Mouse (Mus musculus): ENCODE measurements around the gene Avpi1. TPM values are rescaled to one million over a fixed set of nuclear protein-coding genes. Genes with fewer than 3 reads are reported as not detected.

The Avpi1 gene
- 29.8 and 35.5 TPM in 2 replicates for polyA plus RNA-seq (2015; fragmentation: Nextera tagmentation; extraction: Ambion mirVana)

DNA sequence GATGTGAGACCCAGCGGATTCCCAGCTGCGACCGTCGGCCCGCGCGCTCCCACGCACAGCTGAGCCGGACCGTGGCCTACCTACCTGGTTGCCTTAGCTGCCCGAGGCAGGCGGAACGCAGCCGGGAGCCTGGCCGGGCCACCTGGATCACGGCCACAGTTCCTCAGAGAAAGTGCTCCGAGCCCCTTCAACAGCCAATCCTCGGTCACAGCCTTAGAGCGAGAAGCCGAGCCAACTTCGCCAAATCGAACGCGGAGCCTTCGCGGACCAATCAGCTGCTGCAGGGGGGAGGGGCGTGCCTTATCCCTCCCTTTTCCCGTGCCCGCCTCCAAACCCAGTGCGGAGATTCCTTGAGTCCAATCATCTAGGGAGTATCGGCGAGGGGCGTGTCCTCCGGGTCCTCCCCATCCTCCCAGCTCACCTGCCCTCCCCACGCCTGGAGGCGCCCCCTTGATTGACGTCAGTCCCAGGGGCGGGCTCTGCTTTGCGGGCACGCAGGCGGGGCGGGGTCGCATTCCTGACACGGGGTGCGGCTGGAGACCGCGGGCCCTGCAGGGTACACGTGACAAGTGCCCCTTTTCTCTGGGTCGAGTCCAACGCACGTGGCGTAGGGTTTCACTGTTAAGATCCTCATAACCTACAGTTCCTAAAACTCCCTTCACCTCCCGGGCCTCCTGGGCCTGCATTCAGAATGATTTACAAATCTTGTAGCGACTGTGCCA lies at the start of gene Avpi1:
TSS of gene Avpi1 (minus strand) at position 273 of the 722 bp plus-strand sequence.
- peaks cover 13% of the 10 kb centered on the region for H3K36me3 ChIP-seq
- H3K4me2 ChIP-seq, result peak within 1 kb of the TSS; percentile 94
- H3K4me1 ChIP-seq, result peaks cover 53% of the 10 kb centered on the region
- peak within 1 kb of the TSS; percentile 92 for H3K9ac ChIP-seq
- ATAC-seq (ENCODE audit: insufficient number of reproducible peaks, insufficient read depth, low FRiP score, low TSS enrichment, low read depth), result peak; percentile 94
- no peaks in the 10 kb centered on the region for H3K27me3 ChIP-seq
- WGBS, result under 1% methylated on average over 54 of the region's 54 CpGs
- H3K4me3 ChIP-seq, result peak within 1 kb of the TSS; percentile 69
- no peaks in the 10 kb centered on the region for H3K9me3 ChIP-seq
- peak within 1 kb of the TSS; percentile 93 for H3K27ac ChIP-seq

DNA sequence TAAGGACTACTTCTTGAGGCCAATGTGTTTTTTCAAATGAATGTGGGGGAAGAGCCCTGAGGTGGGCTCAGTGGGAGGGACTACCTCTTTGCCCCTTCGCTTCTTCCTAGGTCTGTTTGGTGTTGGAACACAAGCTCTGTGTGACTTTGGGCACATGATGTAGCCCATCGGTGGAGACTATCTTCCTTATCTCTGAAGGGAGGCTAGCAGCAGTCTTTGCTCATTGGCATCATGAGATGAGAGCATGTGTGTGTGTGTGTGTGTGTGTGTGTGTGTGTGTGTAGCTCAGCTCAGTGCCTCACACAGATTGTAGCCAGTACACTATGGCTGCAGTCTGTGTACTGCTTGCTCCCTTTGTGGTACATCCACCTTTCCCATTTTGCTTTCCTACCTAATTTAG lies 48.6 kb upstream of the Avpi1 start:
- ATAC-seq (ENCODE audit: insufficient number of reproducible peaks, insufficient read depth, low FRiP score, low TSS enrichment, low read depth), result no peak
- Histone ChIP-seq H3K27ac (no peak overlapping the region), H3K9ac (no peak overlapping the region), H3K4me1 (no peaks in the 10 kb centered on the region), H3K4me2 (no peak overlapping the region), H3K27me3 (no peaks in the 10 kb centered on the region), H3K4me3 (no peak overlapping the region), H3K36me3 (peaks cover 19% of the 10 kb centered on the region), H3K9me3 (no peaks in the 10 kb centered on the region)
- WGBS, result 87% methylated on average over 2 of the region's 2 CpGs

DNA sequence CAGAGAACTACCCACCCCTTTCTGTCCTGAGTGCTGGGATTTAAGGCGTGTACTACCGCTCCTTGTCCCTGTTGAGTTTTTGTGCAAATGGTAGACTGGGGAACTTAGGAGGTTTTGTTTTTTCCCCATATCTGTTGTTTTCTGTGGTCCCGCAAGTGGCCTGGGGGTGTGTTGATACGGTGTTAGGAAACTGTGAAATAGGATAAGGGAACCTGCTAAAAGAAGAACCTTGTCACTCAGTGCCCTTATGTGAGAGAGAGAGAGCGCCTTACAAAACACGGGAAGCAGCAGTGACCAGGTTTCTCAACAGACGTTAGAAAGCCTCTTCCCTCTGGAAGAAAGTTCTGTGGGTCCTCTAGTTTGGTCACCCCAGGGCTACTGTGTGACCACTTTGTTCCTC lies 48.0 kb upstream of the Avpi1 start:
- 54% methylated on average over 7 of the region's 7 CpGs for WGBS
- no peak for ATAC-seq (ENCODE audit: insufficient number of reproducible peaks, insufficient read depth, low FRiP score, low TSS enrichment, low read depth)

DNA sequence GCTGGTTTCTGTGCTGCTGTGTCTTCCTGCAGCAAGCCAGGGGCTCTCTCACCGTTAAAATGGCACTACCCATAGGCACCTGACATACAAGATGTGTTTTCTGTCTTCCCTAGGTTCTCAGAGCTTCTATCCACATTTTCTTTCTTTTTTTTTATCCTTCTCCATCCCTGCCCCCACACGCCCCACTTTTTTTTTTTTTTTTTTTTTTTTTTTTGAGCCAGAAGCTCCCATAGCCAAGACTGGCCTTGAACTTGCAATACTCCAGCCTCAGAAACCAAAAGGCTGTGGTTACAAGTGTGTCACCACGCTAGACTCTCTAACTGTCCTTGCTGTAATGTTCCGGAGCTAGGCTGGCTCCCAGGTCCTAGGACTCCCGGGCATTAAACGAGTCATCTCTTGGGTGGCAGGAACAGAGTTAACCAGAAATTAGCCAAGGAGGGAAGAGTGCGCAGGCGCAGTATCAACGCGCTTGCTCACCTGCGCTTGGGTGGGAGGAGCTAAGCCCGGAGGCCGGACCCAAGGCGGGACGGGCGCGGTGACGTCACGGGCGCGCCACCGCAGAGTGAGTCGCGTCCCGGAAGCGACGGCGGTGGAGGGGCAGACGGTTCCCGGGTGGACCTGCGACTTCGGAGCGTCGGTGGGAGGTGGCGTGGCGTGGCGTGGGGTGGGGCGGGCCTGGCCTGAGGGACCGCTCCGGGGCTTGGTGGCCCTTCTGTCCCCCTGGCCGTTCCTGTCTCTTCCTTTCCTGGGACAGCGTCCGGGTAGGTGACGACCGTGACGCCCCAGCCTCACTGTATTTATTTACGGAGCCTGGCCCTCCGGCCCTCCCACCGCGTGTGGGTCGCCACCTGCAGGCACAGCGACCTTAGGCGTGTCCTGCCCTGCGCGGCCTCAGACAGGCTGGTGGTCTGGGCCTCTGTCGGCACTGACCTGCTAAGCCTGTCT lies 41.4 kb upstream of the Avpi1 start:
- peak; percentile 80 for ATAC-seq (ENCODE audit: insufficient number of reproducible peaks, insufficient read depth, low FRiP score, low TSS enrichment, low read depth)

More for the DNA sequence above, 48.0 kb upstream of the Avpi1 start:
- H3K27me3 ChIP-seq, result no peaks in the 10 kb centered on the region
- no peak overlapping the region for H3K27ac ChIP-seq
- H3K36me3 ChIP-seq, result peaks cover 15% of the 10 kb centered on the region
- H3K4me2 ChIP-seq, result no peak overlapping the region
- peaks cover 4% of the 10 kb centered on the region; the same call in 1 of the 2 replicates for H3K4me1 ChIP-seq
- H3K9me3 ChIP-seq, result no peaks in the 10 kb centered on the region
- no peak overlapping the region for H3K4me3 ChIP-seq
- H3K9ac ChIP-seq, result no peak overlapping the region

DNA sequence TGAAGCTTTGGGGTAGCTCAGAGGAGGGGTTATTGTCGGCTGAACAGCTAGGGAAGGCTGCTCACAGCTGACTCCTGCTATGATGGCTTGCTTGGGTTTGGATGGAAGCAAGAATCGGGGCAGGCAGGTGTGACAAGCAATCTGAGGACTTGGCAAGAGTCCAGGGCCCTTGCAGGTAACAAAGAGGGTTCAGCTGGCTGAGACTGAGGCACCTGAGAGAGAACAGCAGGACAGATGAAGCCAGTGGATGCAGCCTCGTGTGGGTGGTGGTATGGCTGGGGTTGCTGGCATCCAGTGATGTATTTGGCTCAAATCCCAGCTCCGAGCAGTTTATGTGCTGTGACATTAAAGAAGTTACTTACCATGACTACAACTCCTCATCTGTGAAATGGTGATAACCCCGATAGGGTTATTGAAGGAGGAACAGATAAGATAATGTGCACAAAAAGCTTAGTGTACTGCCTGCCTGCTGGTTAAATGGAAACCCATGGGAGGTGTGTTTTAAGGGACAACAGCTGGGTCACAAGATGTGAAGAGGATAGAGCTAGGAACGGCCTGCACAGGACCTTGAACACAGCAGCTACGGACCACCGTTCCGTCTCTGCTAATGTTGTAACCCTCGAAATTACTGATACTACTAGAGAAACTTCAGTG lies 40.6 kb upstream of the Avpi1 start:
- peaks cover 20% of the 10 kb centered on the region for H3K4me1 ChIP-seq
- no peak for ATAC-seq (ENCODE audit: insufficient number of reproducible peaks, insufficient read depth, low FRiP score, low TSS enrichment, low read depth)
- peaks cover 21% of the 10 kb centered on the region for H3K27me3 ChIP-seq
- H3K9ac ChIP-seq, result peak overlapping the region; percentile 44
- no peaks in the 10 kb centered on the region for H3K9me3 ChIP-seq
- no peaks in the 10 kb centered on the region for H3K36me3 ChIP-seq
- H3K27ac ChIP-seq, result no peak overlapping the region
- WGBS, result 69% methylated on average over 10 of the region's 10 CpGs
- no peak overlapping the region for H3K4me3 ChIP-seq
- peak overlapping the region; percentile 79; the same call in 1 of the 2 replicates for H3K4me2 ChIP-seq

More for the DNA sequence above, 41.4 kb upstream of the Avpi1 start:
- Histone ChIP-seq H3K36me3 (no peaks in the 10 kb centered on the region), H3K4me2 (peak overlapping the region; percentile 79), H3K4me1 (peaks cover 20% of the 10 kb centered on the region), H3K4me3 (peak overlapping the region; percentile 92), H3K27ac (no peak overlapping the region), H3K9me3 (no peaks in the 10 kb centered on the region), H3K27me3 (peaks cover 21% of the 10 kb centered on the region), H3K9ac (peak overlapping the region; percentile 90)
- WGBS, result 2% methylated on average over 56 of the region's 56 CpGs

DNA sequence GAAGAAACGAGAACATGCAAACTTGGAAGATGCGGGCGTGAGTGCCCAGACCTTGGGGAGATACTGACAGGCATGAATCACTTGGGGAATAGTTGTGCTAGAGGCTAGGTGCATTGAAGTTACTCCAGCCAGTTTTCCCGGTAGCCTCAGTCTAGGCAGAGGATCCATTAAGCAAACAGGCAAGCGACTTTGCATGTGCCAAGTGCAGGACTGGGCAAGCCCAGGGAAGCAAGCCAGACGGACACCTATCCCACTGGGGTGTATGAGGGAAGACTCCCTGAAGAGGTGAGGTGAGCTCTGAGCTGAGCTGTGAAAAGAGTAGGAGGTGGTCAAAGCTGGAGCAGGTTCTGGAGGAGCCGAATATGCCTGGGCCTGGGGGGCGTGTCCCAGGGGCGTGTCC lies 38.6 kb upstream of the Avpi1 start:
- Histone ChIP-seq H3K36me3 (no peaks in the 10 kb centered on the region), H3K9me3 (no peaks in the 10 kb centered on the region), H3K4me3 (no peak overlapping the region), H3K27ac (no peak overlapping the region), H3K9ac (no peak overlapping the region), H3K4me2 (no peak overlapping the region), H3K4me1 (peaks cover 20% of the 10 kb centered on the region), H3K27me3 (peaks cover 21% of the 10 kb centered on the region)
- ATAC-seq (ENCODE audit: insufficient number of reproducible peaks, insufficient read depth, low FRiP score, low TSS enrichment, low read depth), result no peak
- WGBS, result 57% methylated on average over 9 of the region's 9 CpGs

DNA sequence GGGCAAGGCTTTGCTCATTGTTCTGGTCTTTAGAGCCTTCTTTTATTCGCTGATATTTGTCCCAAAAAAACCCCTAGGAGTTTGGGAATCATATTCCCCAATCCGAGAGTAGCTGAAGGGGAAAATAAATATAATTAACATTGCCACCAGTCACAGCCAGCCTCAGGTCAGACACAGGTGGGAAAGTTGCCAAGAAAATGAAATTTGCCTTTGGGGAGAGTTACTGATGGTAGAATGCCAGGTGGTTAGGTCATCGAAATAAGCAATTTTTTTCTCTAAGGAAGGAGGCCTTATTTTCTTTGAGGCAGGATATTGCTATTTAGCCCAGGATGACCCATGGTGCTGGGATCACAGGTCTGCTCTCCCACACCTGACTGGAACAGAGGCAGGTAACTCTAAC lies 37.9 kb upstream of the Avpi1 start:
- no peak overlapping the region for H3K9ac ChIP-seq
- peaks cover 21% of the 10 kb centered on the region for H3K27me3 ChIP-seq
- WGBS, result 39% methylated on average over 3 of the region's 3 CpGs
- H3K4me2 ChIP-seq, result no peak overlapping the region
- no peaks in the 10 kb centered on the region for H3K36me3 ChIP-seq
- no peak overlapping the region for H3K27ac ChIP-seq
- H3K4me3 ChIP-seq, result no peak overlapping the region
- no peaks in the 10 kb centered on the region for H3K9me3 ChIP-seq
- ATAC-seq (ENCODE audit: insufficient number of reproducible peaks, insufficient read depth, low FRiP score, low TSS enrichment, low read depth), result no peak
- H3K4me1 ChIP-seq, result peaks cover 15% of the 10 kb centered on the region

DNA sequence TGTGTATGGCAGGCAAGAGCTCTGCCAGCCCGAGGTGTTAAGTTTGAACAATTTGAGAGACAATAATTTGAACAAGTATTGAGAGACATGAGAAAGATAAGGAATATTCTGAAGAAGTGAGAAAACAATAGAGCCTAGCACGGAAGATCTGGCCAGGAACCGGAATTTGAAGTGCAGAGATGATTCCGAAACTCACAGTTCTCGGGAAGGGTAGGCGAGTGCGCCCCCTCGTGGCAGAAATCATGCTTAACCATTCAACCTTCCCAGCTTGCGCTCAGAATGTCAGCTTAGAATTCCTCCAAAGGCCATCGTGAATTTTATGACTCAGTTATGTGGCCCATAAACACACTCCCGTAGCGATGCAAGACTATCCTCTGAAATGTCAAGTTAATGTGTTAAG lies 37.3 kb upstream of the Avpi1 start:
- Histone ChIP-seq H3K9me3 (no peaks in the 10 kb centered on the region), H3K9ac (0 out of 2 replicates have a peak overlapping the region, but pooled peaks have one; percentile 46), H3K4me1 (peaks cover 9% of the 10 kb centered on the region), H3K27ac (no peak overlapping the region), H3K27me3 (peaks cover 21% of the 10 kb centered on the region), H3K36me3 (no peaks in the 10 kb centered on the region), H3K4me2 (peak overlapping the region; percentile 46), H3K4me3 (peak overlapping the region; percentile 17; the same call in 1 of the 2 replicates)
- WGBS, result 4% methylated on average over 12 of the region's 12 CpGs
- no peak for ATAC-seq (ENCODE audit: insufficient number of reproducible peaks, insufficient read depth, low FRiP score, low TSS enrichment, low read depth)

DNA sequence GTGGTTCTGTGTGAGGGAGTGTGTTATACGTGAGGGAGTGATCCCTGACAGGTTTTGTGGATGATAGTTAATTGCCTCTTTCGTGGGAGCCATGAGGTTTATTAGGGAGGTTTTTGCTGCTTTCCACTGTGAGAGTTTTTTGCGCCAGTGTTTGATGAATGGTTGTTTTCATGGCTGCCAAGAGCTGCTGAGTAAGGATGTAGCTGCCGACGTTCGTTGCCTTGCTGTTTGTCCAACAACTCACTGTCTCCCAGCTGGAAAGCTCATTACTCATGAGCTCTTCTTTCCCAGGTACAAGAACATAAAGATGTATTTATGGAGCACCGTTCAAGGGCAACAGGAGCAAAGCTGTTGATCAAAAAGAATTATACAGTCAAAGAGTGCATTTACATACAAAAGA lies 35.3 kb upstream of the Avpi1 start:
- Histone ChIP-seq H3K4me1 (peaks cover 4% of the 10 kb centered on the region; the same call in 1 of the 2 replicates), H3K4me3 (no peak overlapping the region)
- WGBS, result 69% methylated on average over 7 of the region's 7 CpGs

DNA sequence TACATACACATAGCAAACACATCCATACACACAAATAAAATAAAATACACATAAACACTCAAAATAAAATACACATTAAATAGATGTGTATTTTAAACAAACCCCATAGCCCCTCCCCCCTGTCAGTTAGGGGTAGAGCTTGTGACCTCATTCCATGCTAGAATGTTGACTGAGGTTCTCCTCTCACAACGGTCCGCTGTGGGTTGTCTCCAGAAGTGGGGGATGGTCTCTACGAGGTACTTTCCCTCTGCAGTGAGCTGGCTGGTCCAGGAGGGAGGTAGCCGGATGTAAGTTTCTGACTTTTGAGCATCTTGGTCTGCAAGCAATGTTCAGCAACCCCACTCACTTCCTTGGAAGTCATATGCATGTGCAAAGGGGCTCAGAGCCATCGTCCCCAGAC lies 34.9 kb upstream of the Avpi1 start, which contains the start of gene Zfyve27:
TSS of gene Zfyve27 (plus strand) at position 188 of the 400 bp plus-strand sequence.
- H3K9me3 ChIP-seq, result no peaks in the 10 kb centered on the region
- H3K36me3 ChIP-seq, result no peaks in the 10 kb centered on the region
- 75% methylated on average over 5 of the region's 5 CpGs for WGBS
- no peak within 1 kb of the TSS for H3K27ac ChIP-seq
- ATAC-seq (ENCODE audit: insufficient number of reproducible peaks, insufficient read depth, low FRiP score, low TSS enrichment, low read depth), result no peak
- no peak within 1 kb of the TSS for H3K4me3 ChIP-seq
- H3K4me2 ChIP-seq, result no peak within 1 kb of the TSS
- H3K27me3 ChIP-seq, result peaks cover 14% of the 10 kb centered on the region
- no peak within 1 kb of the TSS for H3K9ac ChIP-seq
- H3K4me1 ChIP-seq, result peaks cover 4% of the 10 kb centered on the region; the same call in 1 of the 2 replicates

More for the DNA sequence above, 35.3 kb upstream of the Avpi1 start:
- H3K9me3 ChIP-seq, result no peaks in the 10 kb centered on the region
- H3K4me2 ChIP-seq, result no peak overlapping the region
- H3K9ac ChIP-seq, result no peak overlapping the region
- no peaks in the 10 kb centered on the region for H3K36me3 ChIP-seq
- H3K27ac ChIP-seq, result no peak overlapping the region
- no peak for ATAC-seq (ENCODE audit: insufficient number of reproducible peaks, insufficient read depth, low FRiP score, low TSS enrichment, low read depth)
- peaks cover 18% of the 10 kb centered on the region for H3K27me3 ChIP-seq
